Mouse (Mus musculus) ovary, postnatal 36 days (tissue): ENCODE measurements around the gene Hps5.
"Not testable (repeated sequence)": the region's sequence is repeated elsewhere in the genome, so short reads cannot be mapped to it uniquely, and the experiment has no call there.

Source experiments
- DNase-seq: peaks from one replicate; pipeline ENCODE4 v3.0.0; 2022; ENCODE audit warnings: low spot score, mixed read lengths

The Hps5 gene

GRCm38 (mm10) chr7:46795287-46796205 lies at the start of gene Hps5, which contains the start of gene Gtf2h1:
Hps5 (minus strand) TSS chr7:46796064.
Gtf2h1 (plus strand) TSS chr7:46796103.
- DNase-seq, result peak; percentile 96

GRCm38 (mm10) chr7:46845211-46845977 lies 49.5 kb upstream of the Hps5 start:
- peak; percentile 93 for DNase-seq

GRCm38 (mm10) chr7:46843576-46843975 lies 47.7 kb upstream of the Hps5 start:
- no peak for DNase-seq

GRCm38 (mm10) chr7:46842278-46842677 lies 46.4 kb upstream of the Hps5 start:
- DNase-seq, result no peak

- no peak for DNase-seq
Measured at GRCm38 (mm10) chr7:46840787-46841525, 45.1 kb upstream of the Hps5 start, which contains the start of gene Ldha. Ldha (plus strand) TSS chr7:46841475.

GRCm38 (mm10) chr7:46840326-46840725 lies 44.5 kb upstream of the Hps5 start:
- DNase-seq, result no peak

- DNase-seq, result no peak
Measured at GRCm38 (mm10) chr7:46839861-46840260, 44.0 kb upstream of the Hps5 start.

- DNase-seq, result no peak
Measured at GRCm38 (mm10) chr7:46839446-46839845, 43.6 kb upstream of the Hps5 start.

GRCm38 (mm10) chr7:46838891-46839302 lies 43.0 kb upstream of the Hps5 start:
- peak; percentile 63 for DNase-seq

- DNase-seq, result peak; percentile 26
Measured at GRCm38 (mm10) chr7:46838104-46838671, 42.3 kb upstream of the Hps5 start.

- DNase-seq, result no peak
Measured at GRCm38 (mm10) chr7:46837073-46837472, 41.2 kb upstream of the Hps5 start.

GRCm38 (mm10) chr7:46836357-46836756 lies 40.5 kb upstream of the Hps5 start:
- no peak for DNase-seq

- DNase-seq, result no peak
Measured at GRCm38 (mm10) chr7:46834994-46835610, 39.2 kb upstream of the Hps5 start.

GRCm38 (mm10) chr7:46833670-46834255 lies 37.9 kb upstream of the Hps5 start:
- no peak for DNase-seq

GRCm38 (mm10) chr7:46833266-46833665 lies 37.4 kb upstream of the Hps5 start:
- no peak for DNase-seq

GRCm38 (mm10) chr7:46832112-46832810 lies 36.4 kb upstream of the Hps5 start:
- not testable (repeated sequence) for DNase-seq

- no peak for DNase-seq
Measured at GRCm38 (mm10) chr7:46831693-46832092, 35.8 kb upstream of the Hps5 start.

- no peak for DNase-seq
Measured at GRCm38 (mm10) chr7:46830799-46831590, 35.1 kb upstream of the Hps5 start.

- peak; percentile 52 for DNase-seq
Measured at GRCm38 (mm10) chr7:46829911-46830310, 34.0 kb upstream of the Hps5 start.
